Mouse (Mus musculus) adrenal gland, postnatal 14 days (tissue): ENCODE results near the gene Oaf. TPM values are rescaled to one million over a fixed set of nuclear protein-coding genes. Genes with fewer than 3 reads are reported as not detected.

Source experiments
- DNase-seq: peaks from one replicate; pipeline ENCODE4 v3.0.0; 2021; ENCODE audit warnings: mixed read lengths
- total RNA-seq: library from RNA; stranded (reverse); gene quantifications from 2 replicates; pipeline ENCODE4 v1.2.3, GENCODE M21; 2021

The Oaf gene
- total RNA-seq, 1 experiment from 2014 or later, result 34.9 TPM

GRCm38 (mm10) chr9:43245801-43246570, 6.3 kb upstream of the Oaf start:
- no peak for DNase-seq

GRCm38 (mm10) chr9:43242432-43242831, 2.7 kb upstream of the Oaf start:
- no peak for DNase-seq

- no peak for DNase-seq
Measured at GRCm38 (mm10) chr9:43241970-43242369, 2.3 kb upstream of the Oaf start.

GRCm38 (mm10) chr9:43241291-43241690, 1.6 kb upstream of the Oaf start:
- no peak for DNase-seq

- no peak for DNase-seq
Measured at GRCm38 (mm10) chr9:43240594-43240900, 836 bp upstream of the Oaf start.

GRCm38 (mm10) chr9:43238631-43239545, 823 bp downstream of the Oaf start:
- DNase-seq, result peak; percentile 37

DNA sequence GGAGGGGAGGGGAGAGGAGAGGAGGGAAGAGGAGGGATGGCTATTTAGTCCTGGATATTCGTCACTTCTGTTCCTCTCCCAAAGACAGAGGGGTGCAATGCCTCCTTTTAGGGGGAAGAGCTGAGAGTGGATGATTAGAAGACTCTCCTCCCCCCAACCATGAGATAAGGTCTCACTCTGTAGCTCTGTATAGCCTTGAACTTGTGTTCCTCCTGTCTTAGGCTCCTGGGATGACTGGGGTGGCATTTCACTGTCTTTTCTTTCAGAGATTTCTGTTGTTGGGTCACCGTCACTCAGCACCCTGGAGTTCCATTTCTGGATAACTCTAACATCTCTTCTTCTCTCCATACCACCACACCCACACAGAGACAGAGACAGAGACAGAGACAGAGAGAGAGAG, 1.5 kb downstream of the Oaf start:
- no peak for DNase-seq

- no peak for DNase-seq
Measured at GRCm38 (mm10) chr9:43237111-43237775, 2.5 kb downstream of the Oaf start.

- DNase-seq, result no peak
Measured at GRCm38 (mm10) chr9:43236576-43236975, 3.1 kb downstream of the Oaf start.

GRCm38 (mm10) chr9:43236106-43236505, 3.6 kb downstream of the Oaf start:
- DNase-seq, result no peak

DNA sequence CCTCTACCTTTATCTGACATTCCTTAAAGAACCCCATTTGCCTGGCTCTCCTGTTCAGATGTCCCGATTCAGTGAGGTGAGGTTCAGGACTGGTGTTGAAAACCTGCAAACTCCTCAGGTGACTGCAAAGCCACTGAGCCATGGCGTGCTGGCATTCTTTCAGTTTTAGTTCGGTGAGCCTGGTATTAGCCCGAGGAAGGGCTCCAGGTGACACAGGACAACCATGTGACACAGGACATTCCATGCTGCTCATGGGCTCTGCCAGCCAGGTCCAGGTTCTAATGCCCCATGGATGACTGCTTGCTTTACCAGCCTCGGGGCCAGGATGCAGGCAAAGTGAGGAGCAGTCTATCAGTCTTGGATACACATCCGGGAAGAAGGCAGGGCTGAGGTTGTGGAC, 4.4 kb downstream of the Oaf start:
- no peak for DNase-seq

DNA sequence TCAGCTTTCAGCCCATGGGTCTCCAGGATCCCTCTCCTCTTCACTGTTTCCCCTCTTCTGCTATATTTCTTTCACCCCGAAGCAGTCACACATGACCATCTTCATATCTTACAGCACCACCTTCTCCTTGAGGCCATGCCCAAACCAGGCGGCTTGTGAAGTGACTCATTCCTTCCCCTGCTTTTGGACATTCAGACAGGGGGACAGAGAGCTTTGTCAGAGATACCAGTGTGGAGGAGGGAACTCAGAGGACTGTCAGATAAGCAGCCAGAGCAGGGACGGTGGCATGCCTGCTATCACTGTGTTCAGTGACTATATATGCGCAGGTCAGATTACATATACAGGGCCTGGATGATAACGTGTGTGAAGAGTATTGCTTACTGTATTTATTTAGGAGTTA, 5.2 kb downstream of the Oaf start:
- DNase-seq, result no peak

DNA sequence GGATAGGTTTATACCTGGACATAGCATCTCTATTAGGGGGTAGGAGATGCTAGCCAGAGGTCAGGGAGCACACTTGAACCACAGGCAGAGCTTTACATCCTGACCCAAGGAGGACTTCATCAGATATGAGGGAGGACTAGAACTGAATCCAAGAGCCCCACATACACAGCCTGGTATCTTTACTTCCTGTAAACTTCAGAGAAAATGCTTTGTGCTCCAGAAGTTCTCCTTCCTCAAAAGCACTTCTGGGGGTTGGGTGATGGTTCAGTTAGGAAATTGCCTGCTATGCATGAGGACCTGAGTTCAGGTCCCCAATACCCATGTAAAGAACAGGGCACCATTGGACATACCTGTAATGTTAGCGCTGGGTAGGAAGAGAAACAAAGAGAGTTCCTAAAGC, 6.2 kb downstream of the Oaf start:
- DNase-seq, result no peak

GRCm38 (mm10) chr9:43233044-43233443, 6.7 kb downstream of the Oaf start:
- DNase-seq, result no peak

DNA sequence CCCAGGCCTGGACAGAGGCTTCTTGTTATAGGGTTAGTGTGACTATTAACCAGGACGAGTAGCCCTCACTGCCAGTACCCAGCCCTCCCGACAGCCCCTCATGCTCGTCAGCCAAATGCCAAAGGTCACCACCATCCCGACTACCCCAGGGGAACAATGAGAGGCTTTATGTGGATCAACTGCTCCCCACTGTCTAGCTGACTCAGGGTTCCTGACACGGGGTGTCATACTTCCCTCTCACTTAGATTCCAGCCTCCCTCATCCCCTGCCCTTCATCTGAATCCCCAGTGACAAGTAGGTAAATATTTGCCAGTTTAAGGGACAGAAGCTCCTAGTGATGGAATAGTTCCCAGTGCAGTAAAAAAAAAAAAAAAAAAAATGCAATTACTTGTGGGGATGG, 7.4 kb downstream of the Oaf start:
- no peak for DNase-seq

GRCm38 (mm10) chr9:43231805-43232204, 7.9 kb downstream of the Oaf start:
- DNase-seq, result no peak

DNA sequence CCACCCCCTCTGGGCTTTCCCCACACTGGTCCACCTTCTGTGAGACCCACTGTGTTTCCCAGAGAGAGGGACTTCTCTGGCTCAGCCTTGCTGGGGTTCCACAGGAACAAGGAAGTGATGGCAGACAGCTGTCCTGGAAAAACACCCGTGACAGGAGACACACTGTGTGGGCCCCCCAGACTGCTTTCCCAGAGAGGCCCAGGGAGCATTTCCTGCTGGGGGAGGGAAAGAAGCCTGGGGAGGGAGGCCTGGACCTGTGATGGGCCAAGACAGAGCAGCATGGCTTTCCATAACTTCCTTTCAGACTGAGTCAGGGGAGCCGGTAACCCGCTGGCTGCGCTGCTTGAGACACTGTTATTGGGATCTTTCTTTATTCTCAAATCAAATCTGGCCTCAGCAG, 8.8 kb downstream of the Oaf start:
- DNase-seq, result no peak

GRCm38 (mm10) chr9:43229962-43230361, 9.7 kb downstream of the Oaf start:
- no peak for DNase-seq

- DNase-seq, result no peak
Measured at GRCm38 (mm10) chr9:43229398-43229895, 10.3 kb downstream of the Oaf start.

DNA sequence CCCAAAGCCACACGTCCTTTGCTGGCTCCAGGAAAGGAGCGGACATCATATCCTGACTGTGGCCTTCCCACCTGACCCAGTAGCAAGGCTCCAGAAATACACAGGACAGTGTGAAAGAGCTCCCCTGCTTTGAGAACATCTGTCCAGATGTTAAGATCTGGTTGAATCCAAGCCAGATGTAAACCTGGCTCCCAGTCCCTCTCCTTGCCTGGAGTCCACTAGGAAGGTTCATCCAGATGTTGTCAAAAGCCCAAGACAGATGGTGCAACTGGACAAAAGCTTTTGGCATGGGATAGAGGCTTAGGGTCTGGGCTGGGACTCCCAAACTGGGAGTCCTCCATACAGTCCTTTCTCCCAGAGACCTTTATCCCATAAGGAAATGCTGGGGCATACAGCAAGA, 11.0 kb downstream of the Oaf start:
- DNase-seq, result no peak

DNA sequence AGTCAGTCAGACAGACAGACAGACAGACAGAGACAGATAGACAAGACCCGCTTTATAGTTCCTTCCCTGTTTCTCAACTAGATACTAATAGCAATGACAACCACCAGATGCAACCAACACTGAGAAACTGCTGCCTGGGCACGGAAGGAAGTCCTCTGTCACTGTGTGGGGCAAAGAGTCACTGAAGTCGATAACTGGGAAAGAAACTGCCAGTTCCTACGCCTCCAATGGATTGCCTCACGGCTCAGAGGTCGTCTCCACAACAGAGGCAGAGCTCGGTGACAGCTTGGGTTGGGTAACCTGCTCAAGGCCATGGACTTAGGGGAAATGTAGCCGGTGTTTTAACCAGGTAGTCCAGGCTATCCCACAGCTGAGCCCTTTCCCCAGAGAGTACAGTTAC, 12.1 kb downstream of the Oaf start:
- DNase-seq, result peak; percentile 50

DNA sequence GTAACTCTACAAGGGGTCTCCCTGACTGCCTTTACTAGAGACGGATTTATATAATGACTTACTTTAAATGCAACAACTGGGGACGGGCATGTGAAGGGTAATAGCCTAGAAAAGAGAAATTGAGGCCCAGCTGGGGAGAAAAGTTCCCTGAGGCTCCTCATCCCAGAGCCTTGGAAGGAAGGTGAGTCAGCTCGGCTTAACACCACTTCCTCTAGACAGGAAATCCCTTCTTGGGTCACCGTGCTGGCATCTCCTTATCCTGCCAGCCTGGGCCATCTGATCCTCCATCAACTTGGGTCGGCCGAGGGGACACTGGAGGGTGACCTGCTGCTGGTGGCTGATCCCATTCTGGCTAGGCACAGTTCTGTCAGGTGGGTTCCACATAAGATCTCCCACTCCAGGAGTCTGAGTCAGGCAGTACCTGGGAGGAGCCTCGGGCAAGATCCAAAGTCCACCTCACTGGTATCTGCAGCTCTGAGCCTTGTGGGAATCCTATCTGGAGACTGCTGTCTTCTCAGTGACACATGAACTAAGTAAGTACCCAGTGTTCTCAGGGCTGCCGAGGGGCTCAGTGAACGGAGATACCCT, 13.0 kb downstream of the Oaf start:
- DNase-seq, result no peak

DNA sequence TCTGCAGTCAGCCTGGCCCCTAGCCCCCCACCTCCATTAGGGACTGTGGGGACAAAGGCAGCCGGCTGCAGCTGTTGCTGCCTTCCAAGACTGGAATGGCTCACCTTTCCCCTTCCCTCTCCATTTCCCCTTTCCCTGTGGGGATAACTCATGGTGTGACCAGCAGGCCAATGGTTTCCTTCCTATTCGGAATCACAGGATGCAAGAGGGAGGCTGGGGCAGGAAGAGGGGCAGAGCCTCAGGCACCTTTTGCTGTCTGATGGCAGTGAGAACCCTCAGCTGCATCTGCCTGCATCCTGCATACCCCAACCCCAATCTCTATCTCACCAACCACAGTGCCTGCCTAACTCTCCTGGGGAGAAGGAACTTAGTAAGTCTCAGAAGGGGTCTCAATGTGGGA, 14.2 kb downstream of the Oaf start:
- DNase-seq, result no peak
